Comparison of ENCODE assay signal across 15 mouse cellular contexts in genomic region chr11:61744460-61744859, GRCm38 (mm10). TPM values are rescaled to one million over a fixed set of nuclear protein-coding genes. Genes with fewer than 3 reads are reported as not detected.
DNase-seq lines count a peak whose midpoint lies in the region; ATAC-seq and TF ChIP-seq lines count a peak whose summit lies in the region.
"Had no signal": no experiment of that assay in that cellular context is flagged by ENCODE, and none has a peak within 500 bp of the region (broad histone marks: within the 10 kb centered on the region; RNA-seq: fewer than 3 reads in every experiment).

No protein-coding gene starts in this region.

- no peak for TF ChIP-seq POLR2A in lung, adult 2 months (IDR thresholded peaks at IDR 0.05; ENCODE audit: borderline replicate concordance, extremely low read depth, low read depth, low read length)

- peaks cover 94% of the 10 kb centered on the region for H3K36me3 ChIP-seq in hindbrain, embryonic 10.5 days
- H3K36me3 ChIP-seq in hindbrain, embryonic 12.5 days = peaks cover 76% of the 10 kb centered on the region

- no peak overlapping the region for H3K4me2 ChIP-seq in hindbrain, embryonic 12.5 days (replicated peaks)
- H3K4me2 ChIP-seq: kidney, embryonic 15.5 days; liver, embryonic 13.5 days; midbrain, embryonic 12.5 days; neural tube, embryonic 12.5 days had no signal

- no peaks in the 10 kb centered on the region for H3K9me3 ChIP-seq in hindbrain, embryonic 10.5 days
- no peaks in the 10 kb centered on the region for H3K9me3 ChIP-seq in hindbrain, embryonic 12.5 days (replicated peaks)
- H3K9me3 ChIP-seq: kidney, embryonic 15.5 days; liver, embryonic 13.5 days; midbrain, embryonic 12.5 days; neural tube, embryonic 12.5 days had no signal

- WGBS in hindbrain, embryonic 10.5 days = 66% methylated on average over 3 of the region's 3 CpGs
- WGBS in hindbrain, embryonic 12.5 days = 62% methylated on average over 3 of the region's 3 CpGs
- WGBS in lung, adult 2 months = 76% methylated on average over 3 of the region's 3 CpGs

- H3K9ac ChIP-seq in hindbrain, embryonic 12.5 days = no peak overlapping the region
- H3K9ac ChIP-seq: kidney, embryonic 15.5 days; liver, embryonic 13.5 days; neural tube, embryonic 12.5 days had no signal

- ATAC-seq in hindbrain, embryonic 12.5 days (ENCODE audit: low FRiP score) = no peak

- peak; percentile 19 for DNase-seq in hindbrain, embryonic 10.5 days (ENCODE audit: low spot score)
- no peak for DNase-seq in lung, adult 2 months
- DNase-seq in lung, adult 18-20 months = no peak
- peak; percentile 51 for DNase-seq in ES-CJ7 (ENCODE audit: low read depth, low spot score)
- peak; percentile 16 for DNase-seq in induced T-regulatory cell, adult 2 months (ENCODE audit: low read depth)
- no peak for DNase-seq in left cerebral cortex, postnatal 14 days (ENCODE audit: low spot score in 2 of 2)
- no peak for DNase-seq in c-Kit-positive CD71-positive TER-119-positive erythroid progenitor cells, embryonic 14.5 days (ENCODE audit: low spot score)
- DNase-seq: heart, postnatal 4 days; layer of hippocampus, postnatal 36 days; liver, embryonic 13.5 days had no signal

- no peak overlapping the region for H3K27ac ChIP-seq in hindbrain, embryonic 10.5 days
- no peak overlapping the region for H3K27ac ChIP-seq in hindbrain, embryonic 12.5 days
- H3K27ac ChIP-seq: kidney, embryonic 15.5 days; liver, embryonic 13.5 days; midbrain, embryonic 12.5 days; neural tube, embryonic 12.5 days had no signal

- H3K4me1 ChIP-seq in hindbrain, embryonic 10.5 days (replicated peaks) = peaks cover 5% of the 10 kb centered on the region; the same call in 1 of the 2 replicates
- no peaks in the 10 kb centered on the region for H3K4me1 ChIP-seq in hindbrain, embryonic 12.5 days
- no peaks in the 10 kb centered on the region; the same call in 1 of the 2 replicates for H3K4me1 ChIP-seq in lung, adult 2 months (ENCODE audit: control insufficient read depth, insufficient read depth, low read length)
- H3K4me1 ChIP-seq: kidney, embryonic 15.5 days; liver, embryonic 13.5 days; midbrain, embryonic 12.5 days; neural tube, embryonic 12.5 days had no signal

- no peaks in the 10 kb centered on the region for H3K27me3 ChIP-seq in hindbrain, embryonic 10.5 days (ENCODE audit: insufficient read depth, poor library complexity, severe bottlenecking)
- H3K27me3 ChIP-seq in hindbrain, embryonic 12.5 days = no peaks in the 10 kb centered on the region
- H3K27me3 ChIP-seq: kidney, embryonic 15.5 days; liver, embryonic 13.5 days; midbrain, embryonic 12.5 days; neural tube, embryonic 12.5 days had no signal

- TF ChIP-seq CTCF in lung, adult 2 months (IDR thresholded peaks at IDR 0.05; ENCODE audit: insufficient read depth, low read length) = peak; percentile 6; the same call in 1 of the 2 replicates

- intact Hi-C loops in left cerebral cortex, postnatal 14 days (cut with DNase I) = no loop called here

- H3K4me3 ChIP-seq in hindbrain, embryonic 10.5 days = no peak overlapping the region
- H3K4me3 ChIP-seq in hindbrain, embryonic 12.5 days = no peak overlapping the region
- no peak overlapping the region for H3K4me3 ChIP-seq in lung, adult 2 months (replicated peaks; ENCODE audit: extremely low read depth, low read depth, low read length)
- H3K4me3 ChIP-seq: kidney, embryonic 15.5 days; liver, embryonic 13.5 days; midbrain, embryonic 12.5 days; neural tube, embryonic 12.5 days had no signal

RNA-seq across cellular contexts. Expression of gene Prpsap2, which starts 17.4 kb away (rescaled TPM):
- 44.8 and 47.6 TPM in 2 replicates for polyA plus RNA-seq in hindbrain, embryonic 10.5 days (2016; fragmentation: Nextera tagmentation; extraction: Ambion mirVana)
- 45.5 and 48.7 TPM in 2 replicates for polyA plus RNA-seq in hindbrain, embryonic 12.5 days (2016; fragmentation: Nextera tagmentation; extraction: Ambion mirVana)
- polyA plus RNA-seq in lung, adult 2 months (2012; rRNA removed) = 10.7 and 14.2 TPM in 2 replicates
- total RNA-seq in left cerebral cortex, postnatal 14 days (2021) = 10 to 100 TPM; 32.4 to 35.0 TPM

RNA-seq across cellular contexts. Expression of gene Slc5a10, which starts 23.8 kb away (rescaled TPM):
- polyA plus RNA-seq in hindbrain, embryonic 10.5 days (2016; fragmentation: Nextera tagmentation; extraction: Ambion mirVana) = 0.09 TPM in 1 of 2 replicates, not detected in the other
- polyA plus RNA-seq in hindbrain, embryonic 12.5 days (2016; fragmentation: Nextera tagmentation; extraction: Ambion mirVana) = 0.16 TPM in 1 of 2 replicates, not detected in the other
- 0.06 TPM in 1 of 2 replicates, not detected in the other for polyA plus RNA-seq in lung, adult 2 months (2012; rRNA removed)
- under 1 TPM; 0.18 to 0.27 TPM for total RNA-seq in left cerebral cortex, postnatal 14 days (2021)
- total RNA-seq: granulocyte monocyte progenitor cell, adult 5-6 weeks; heart, postnatal 4 days had no signal
- polyA plus RNA-seq: liver, embryonic 13.5 days; midbrain, embryonic 12.5 days; neural tube, embryonic 12.5 days had no signal

Comparison
In these comparisons a context has a peak if more than half of its experiments do, and no peak if none do; other contexts are left out.
1. DNase-seq: peak in hindbrain, embryonic 10.5 days (single experiment), ES-CJ7 (single experiment) and induced T-regulatory cell, adult 2 months (single experiment); none in lung, adult 2 months (single experiment), lung, adult 18-20 months (0 of 2), left cerebral cortex, postnatal 14 days (0 of 2) and c-Kit-positive CD71-positive TER-119-positive erythroid progenitor cells, embryonic 14.5 days (single experiment).